21 mouse cellular contexts compared by ENCODE assay signal in genomic region chr12:71910246-71910645, GRCm38 (mm10).
DNase-seq lines count a peak whose midpoint lies in the region; ATAC-seq and TF ChIP-seq lines count a peak whose summit lies in the region.
"Had no signal": no experiment of that assay in that cellular context is flagged by ENCODE, and none has a peak within 500 bp of the region (broad histone marks: within the 10 kb centered on the region; RNA-seq: fewer than 3 reads in every experiment).

No protein-coding gene starts in this region.

- H3K27me3 ChIP-seq in hindbrain, embryonic 13.5 days = no peaks in the 10 kb centered on the region
- no peaks in the 10 kb centered on the region for H3K27me3 ChIP-seq in hindbrain, embryonic 14.5 days (ENCODE audit: control insufficient read depth, insufficient read depth, low read length)
- H3K27me3 ChIP-seq in thymus, adult 2 months (ENCODE audit: control insufficient read depth, insufficient read depth, low read length) = no peaks in the 10 kb centered on the region
- H3K27me3 ChIP-seq: embryonic facial prominence, embryonic 13.5 days; forebrain, embryonic 12.5 days; limb, embryonic 12.5 days; liver, embryonic 12.5 days had no signal

- H3K4me2 ChIP-seq in hindbrain, embryonic 13.5 days = no peak overlapping the region
- H3K4me2 ChIP-seq in hindbrain, embryonic 14.5 days (replicated peaks) = no peak overlapping the region
- H3K4me2 ChIP-seq: embryonic facial prominence, embryonic 13.5 days; forebrain, embryonic 12.5 days; limb, embryonic 12.5 days; liver, embryonic 12.5 days had no signal

- no peaks in the 10 kb centered on the region for H3K9me3 ChIP-seq in hindbrain, embryonic 13.5 days
- no peaks in the 10 kb centered on the region for H3K9me3 ChIP-seq in hindbrain, embryonic 14.5 days (ENCODE audit: control insufficient read depth, low read length)
- H3K9me3 ChIP-seq: embryonic facial prominence, embryonic 13.5 days; forebrain, embryonic 12.5 days; heart, embryonic 10.5 days; limb, embryonic 12.5 days; liver, embryonic 12.5 days had no signal

- WGBS in hindbrain, embryonic 13.5 days = 72% methylated on average over 7 of the region's 7 CpGs
- WGBS in hindbrain, embryonic 14.5 days = 60% methylated on average over 7 of the region's 7 CpGs
- WGBS in thymus, adult 2 months = 93% methylated on average over 7 of the region's 7 CpGs

- H3K36me3 ChIP-seq in hindbrain, embryonic 13.5 days = no peaks in the 10 kb centered on the region
- H3K36me3 ChIP-seq in hindbrain, embryonic 14.5 days (replicated peaks; ENCODE audit: control insufficient read depth, insufficient read depth) = no peaks in the 10 kb centered on the region
- no peaks in the 10 kb centered on the region for H3K36me3 ChIP-seq in thymus, adult 2 months (ENCODE audit: control insufficient read depth, insufficient read depth, low read length)
- H3K36me3 ChIP-seq: embryonic facial prominence, embryonic 13.5 days; forebrain, embryonic 12.5 days; limb, embryonic 12.5 days had no signal

- peaks cover 48% of the 10 kb centered on the region for H3K4me1 ChIP-seq in hindbrain, embryonic 13.5 days (replicated peaks)
- peaks cover 37% of the 10 kb centered on the region for H3K4me1 ChIP-seq in hindbrain, embryonic 14.5 days (replicated peaks; ENCODE audit: control insufficient read depth, insufficient read depth, low read length)
- H3K4me1 ChIP-seq in thymus, adult 2 months (replicated peaks; ENCODE audit: control insufficient read depth, insufficient read depth, low read length) = peaks cover 3% of the 10 kb centered on the region; the same call in 1 of the 2 replicates

- H3K27ac ChIP-seq in hindbrain, embryonic 13.5 days = 0 out of 2 replicates have a peak overlapping the region, but pooled peaks have one; percentile 18
- no peak overlapping the region for H3K27ac ChIP-seq in hindbrain, embryonic 14.5 days
- H3K27ac ChIP-seq in thymus, adult 2 months (ENCODE audit: control insufficient read depth, insufficient read depth, low read length) = no peak overlapping the region
- H3K27ac ChIP-seq: embryonic facial prominence, embryonic 13.5 days; forebrain, embryonic 12.5 days; heart, embryonic 10.5 days; kidney, postnatal 0 days; limb, embryonic 12.5 days; liver, embryonic 12.5 days had no signal

- H3K4me3 ChIP-seq in hindbrain, embryonic 13.5 days = no peak overlapping the region
- H3K4me3 ChIP-seq in hindbrain, embryonic 14.5 days (replicated peaks; ENCODE audit: low read length) = no peak overlapping the region
- no peak overlapping the region for H3K4me3 ChIP-seq in thymus, adult 2 months (ENCODE audit: control insufficient read depth, insufficient read depth, low read length)
- H3K4me3 ChIP-seq: embryonic facial prominence, embryonic 13.5 days; erythroblast, embryonic 14.5 days; forebrain, embryonic 12.5 days; heart, embryonic 10.5 days; limb, embryonic 12.5 days; liver, embryonic 12.5 days had no signal

- H3K9ac ChIP-seq in hindbrain, embryonic 13.5 days = no peak overlapping the region
- no peak overlapping the region for H3K9ac ChIP-seq in hindbrain, embryonic 14.5 days
- H3K9ac ChIP-seq: embryonic facial prominence, embryonic 13.5 days; forebrain, embryonic 12.5 days; limb, embryonic 12.5 days; liver, embryonic 12.5 days had no signal

- no peak for TF ChIP-seq POLR2A in thymus, adult 2 months (IDR thresholded peaks at IDR 0.05; ENCODE audit: control insufficient read depth, extremely low read depth, insufficient read depth, low read length, poor library complexity)

- no peak for TF ChIP-seq CTCF in thymus, adult 2 months (IDR thresholded peaks at IDR 0.05; ENCODE audit: borderline replicate concordance, control insufficient read depth, extremely low read depth, insufficient read depth, low read length, poor library complexity)

- 0 out of 2 replicates have a peak, but pooled peaks have one; percentile 7 for ATAC-seq in cerebellum, adult (ENCODE audit: insufficient number of reproducible peaks, low FRiP score, low TSS enrichment)
- no peak for ATAC-seq in hindbrain, embryonic 13.5 days (ENCODE audit: low FRiP score)
- no peak for ATAC-seq in hindbrain, embryonic 14.5 days (ENCODE audit: low FRiP score)
- ATAC-seq: liver, embryonic 12.5 days had no signal

- no peak for DNase-seq in cerebellum, adult 11 months
- no peak for DNase-seq in hindbrain, embryonic 14.5 days (ENCODE audit: low spot score)
- peak; percentile 91 for DNase-seq in Muller cell, postnatal 12 days (ENCODE audit: inconsistent ontology term)
- peak; percentile 35 to 48 for DNase-seq in cerebellum, postnatal 14 days
- DNase-seq in thymus, adult 2 months = no peak
- DNase-seq: adrenal gland, postnatal 10 days; embryo, embryonic 11 days; kidney, adult 11 months; lung, adult 2 months; midbrain, embryonic 14.5 days; retina, postnatal 1 day; thymus, postnatal 14 days had no signal

Comparison
In these comparisons a context has a peak if more than half of its experiments do, and no peak if none do; other contexts are left out.
1. DNase-seq: peak in Muller cell, postnatal 12 days (single experiment) and cerebellum, postnatal 14 days (2 of 2); none in cerebellum, adult 11 months (single experiment), hindbrain, embryonic 14.5 days (single experiment) and thymus, adult 2 months (single experiment).